Mouse (Mus musculus) liver, postnatal 0 days (tissue): ENCODE measurements around the gene Srbd1.

Experiments
- CTCF ChIP-seq: sonication (generic); IDR thresholded peaks from 2 replicates; pipeline ENCODE4 v1.5.1; 2016; ENCODE audit warnings: antibody characterized with exemption, low read depth
- EP300 ChIP-seq: IDR thresholded peaks from 2 replicates; pipeline ENCODE4 v1.6.1; 2016; ENCODE audit warnings: antibody characterized with exemption, low read depth, mild to moderate bottlenecking

- no peak for TF ChIP-seq CTCF
- TF ChIP-seq EP300, result no peak
These were observed 105.2 kb downstream of the Srbd1 start for GRCm38 (mm10) chr17:86039741-86040140.
